Mouse (Mus musculus) hindbrain, postnatal 0 days (tissue): ENCODE results near the gene Lypd3. TPM values are rescaled to one million over a fixed set of nuclear protein-coding genes. Genes with fewer than 3 reads are reported as not detected.

Experiments
- ATAC-seq: fragments of 200-750 bp; cut with Nextera tagmentation; 2 replicates; pipeline ENCODE4 v1.8.0; 2017; ENCODE audit warnings: mild to moderate bottlenecking, moderate TSS enrichment, moderate library complexity
- DNase-seq: peaks from one replicate; pipeline ENCODE4 v3.0.0-alpha.2; 2015; ENCODE audit warnings: low spot score
- H3K27ac ChIP-seq: fragments of 300-500 bp; sonication (generic); 2 replicates; pipeline ENCODE4 v1.5.1; 2014; ENCODE audit warnings: mild to moderate bottlenecking
- H3K27me3 ChIP-seq: fragments of 300-500 bp; sonication (generic); 2 replicates; pipeline ENCODE4 v1.6.1; 2014; ENCODE audit warnings: low read length, mixed read lengths; ENCODE audit not compliant: insufficient read depth
- H3K36me3 ChIP-seq: fragments of 300-500 bp; sonication (generic); 2 replicates; pipeline ENCODE4 v1.6.1; 2014; ENCODE audit warnings: low read length, mixed read lengths; ENCODE audit not compliant: insufficient read depth
- H3K4me1 ChIP-seq: fragments of 300-500 bp; sonication (generic); 2 replicates; pipeline ENCODE4 v1.6.1; 2014; ENCODE audit warnings: antibody characterized with exemption, low read length, mixed read lengths; ENCODE audit not compliant: insufficient read depth
- H3K4me2 ChIP-seq: fragments of 300-500 bp; sonication (generic); 2 replicates; pipeline ENCODE4 v1.6.1; 2014; ENCODE audit warnings: low read depth, mild to moderate bottlenecking, low read length, moderate library complexity, mixed read lengths
- H3K4me3 ChIP-seq: fragments of 300-500 bp; sonication (generic); 2 replicates; pipeline ENCODE4 v1.5.1; 2014; ENCODE audit warnings: low read length
- H3K9ac ChIP-seq: fragments of 300-500 bp; sonication (generic); replicated peaks from 2 replicates; pipeline ENCODE4 v1.6.1; 2014; ENCODE audit warnings: mild to moderate bottlenecking, low read length, moderate library complexity, mixed read lengths
- H3K9me3 ChIP-seq: fragments of 300-500 bp; sonication (generic); 2 replicates; pipeline ENCODE4 v1.6.1; 2016; ENCODE audit warnings: low read length, mixed read lengths
- CTCF ChIP-seq: IDR thresholded peaks from 2 replicates; pipeline ENCODE4 v1.5.1; 2016; ENCODE audit warnings: antibody characterized with exemption, control low read depth, low read depth
- WGBS: fragments of 180-500 bp; shearing (Covaris S2); extraction: QIAGEN DNeasy Blood & Tissue Kit; methylation state at CpG from one replicate; pipeline ENCODE4 v1.1.7; 2014; 5-methylcytosine and 5-hydroxymethylcytosine counted together
- polyA plus RNA-seq: library from polyadenylated mRNA; unstranded; fragments of >200 nt; fragmentation: Nextera tagmentation; extraction: Ambion mirVana; gene quantifications from 2 replicates; pipeline ENCODE4 v1.2.1, GENCODE M21; 2015
- total RNA-seq: library from RNA; depleted of rRNA; stranded (reverse); fragments of >200 nt; gene quantifications from 2 replicates; pipeline ENCODE4 v1.2.3, GENCODE M21; 2014

The Lypd3 gene
- total and polyA plus RNA-seq, 2 experiments from 2014 or later = 1.2 to 1.3 TPM

DNA sequence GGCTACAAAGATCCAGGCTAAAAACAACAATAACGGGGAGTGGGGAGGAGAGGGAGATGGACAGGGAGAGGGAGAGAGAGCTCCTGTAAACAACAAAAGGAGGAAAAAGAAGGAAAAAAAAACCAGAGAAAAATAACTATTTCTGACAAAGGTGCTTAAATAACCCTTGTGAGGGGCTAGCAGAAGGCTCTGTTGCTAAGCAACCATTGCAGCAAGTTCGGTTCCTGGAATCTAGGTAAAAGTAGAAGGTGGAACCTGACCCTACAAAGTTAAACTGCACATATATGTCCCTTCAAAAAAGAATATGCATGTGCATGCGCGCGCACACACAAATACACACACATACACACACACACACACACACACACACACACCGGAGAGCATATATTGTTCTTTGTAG lies 43.6 kb upstream of the Lypd3 start:
- no peak for ATAC-seq
- peaks cover 9% of the 10 kb centered on the region; the same call in 1 of the 2 replicates for H3K4me1 ChIP-seq
- no peaks in the 10 kb centered on the region for H3K36me3 ChIP-seq
- H3K9me3 ChIP-seq = no peaks in the 10 kb centered on the region
- no peak for TF ChIP-seq CTCF
- no peak overlapping the region for H3K27ac ChIP-seq
- WGBS = 82% methylated on average over 6 of the region's 6 CpGs
- H3K9ac ChIP-seq = no peak overlapping the region
- DNase-seq = no peak
- no peak overlapping the region for H3K4me3 ChIP-seq
- H3K27me3 ChIP-seq = no peaks in the 10 kb centered on the region
- H3K4me2 ChIP-seq = no peak overlapping the region

DNA sequence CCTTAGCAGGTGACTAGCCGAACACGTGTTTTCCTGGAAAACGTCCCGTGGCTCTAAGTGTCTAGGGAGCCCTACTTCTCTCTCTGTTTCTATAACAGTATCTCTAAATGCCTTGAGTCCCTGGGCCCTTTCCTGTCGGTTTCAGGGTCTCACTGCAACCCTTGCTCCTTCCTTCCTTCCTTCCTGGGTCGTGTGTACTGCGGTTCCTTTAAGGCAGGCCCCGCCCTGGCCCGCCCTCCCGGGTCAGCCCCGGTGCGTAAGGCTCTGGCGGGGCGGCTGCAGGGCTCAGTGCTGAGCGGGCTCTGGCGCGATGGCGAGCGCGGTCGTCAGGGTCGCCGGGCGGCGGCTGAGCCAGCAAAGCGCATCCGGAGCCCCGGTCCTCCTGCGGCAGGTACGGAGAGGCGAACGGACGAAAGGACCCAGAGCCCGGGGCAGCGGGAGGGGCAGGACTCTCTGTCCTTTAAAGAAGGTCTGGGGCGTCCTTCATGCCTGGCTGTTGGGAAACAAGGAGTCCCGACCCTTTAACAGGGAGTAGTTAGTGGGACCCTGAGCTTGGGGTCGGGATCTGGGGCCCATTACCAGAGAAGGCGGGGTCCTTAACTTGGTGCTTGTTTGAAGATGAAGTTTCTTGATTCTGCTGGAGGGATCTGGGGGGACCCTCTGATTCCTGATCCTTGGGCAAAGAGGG lies 42.6 kb upstream of the Lypd3 start:
- Histone ChIP-seq H3K27me3 (no peaks in the 10 kb centered on the region), H3K4me3 (peak overlapping the region; percentile 74), H3K4me1 (peaks cover 9% of the 10 kb centered on the region; the same call in 1 of the 2 replicates), H3K9me3 (no peaks in the 10 kb centered on the region), H3K27ac (no peak overlapping the region), H3K9ac (peak overlapping the region; percentile 61), H3K36me3 (no peaks in the 10 kb centered on the region), H3K4me2 (peak overlapping the region; percentile 83)
- WGBS = 2% methylated on average over 39 of the region's 39 CpGs
- ATAC-seq = peak; percentile 86
- TF ChIP-seq CTCF = peak; percentile 14; the same call in 1 of the 2 replicates
- peak; percentile 70 for DNase-seq

DNA sequence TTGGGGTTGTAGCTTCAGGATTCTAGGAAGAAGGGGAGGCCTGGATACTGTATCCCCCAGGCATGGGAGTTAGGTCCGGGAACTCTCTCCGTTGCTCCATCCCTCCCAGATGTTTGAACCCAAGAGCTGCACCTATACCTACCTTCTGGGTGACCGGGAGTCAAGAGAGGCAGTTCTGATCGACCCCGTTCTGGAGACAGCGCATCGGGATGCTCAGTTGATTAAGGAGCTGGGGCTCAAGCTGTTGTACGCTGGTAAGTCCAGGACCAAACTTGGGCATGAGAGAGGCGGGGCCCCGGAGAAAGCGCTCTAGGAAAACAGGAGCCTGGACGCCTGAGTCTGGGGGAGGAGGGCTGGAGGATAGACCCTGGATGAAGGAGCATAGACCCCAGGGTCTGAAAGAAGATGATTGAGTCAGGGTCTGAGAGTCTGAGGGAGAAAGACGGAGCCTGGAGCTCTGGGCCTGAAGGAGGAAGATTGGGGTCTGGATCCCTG lies 42.0 kb upstream of the Lypd3 start:
- Histone ChIP-seq H3K9ac (peak overlapping the region; percentile 61), H3K4me1 (peaks cover 9% of the 10 kb centered on the region; the same call in 1 of the 2 replicates), H3K4me3 (peak overlapping the region; percentile 74), H3K4me2 (peak overlapping the region; percentile 83), H3K36me3 (no peaks in the 10 kb centered on the region), H3K27ac (no peak overlapping the region), H3K9me3 (no peaks in the 10 kb centered on the region), H3K27me3 (no peaks in the 10 kb centered on the region)
- 6% methylated on average over 13 of the region's 13 CpGs for WGBS
- ATAC-seq (no peak; the same call in 1 of the 2 replicates), DNase-seq (peak; percentile 11)
- TF ChIP-seq CTCF = no peak

DNA sequence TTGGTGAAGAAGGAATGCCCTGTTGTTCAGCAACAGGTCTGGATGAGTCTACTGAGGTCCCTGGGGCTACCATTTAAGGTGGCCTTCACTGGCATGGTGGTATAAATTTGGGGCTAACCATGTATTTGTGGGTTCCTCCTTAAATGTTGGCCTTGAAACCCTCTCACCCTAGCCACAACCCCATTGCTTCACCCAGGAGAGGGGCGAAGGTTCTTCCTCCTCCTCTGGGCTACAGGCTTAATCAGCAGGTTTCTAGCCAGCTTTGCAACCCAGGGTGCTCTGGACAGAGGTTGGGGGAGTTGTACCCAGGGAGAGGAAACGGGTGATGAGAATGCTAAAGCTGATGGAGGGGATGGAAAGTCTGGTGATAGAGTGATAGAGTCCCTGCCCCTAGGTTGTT lies 40.9 kb upstream of the Lypd3 start:
- H3K27ac ChIP-seq = no peak overlapping the region
- no peaks in the 10 kb centered on the region for H3K9me3 ChIP-seq
- DNase-seq (no peak), ATAC-seq (no peak)
- H3K4me1 ChIP-seq = peaks cover 9% of the 10 kb centered on the region; the same call in 1 of the 2 replicates
- TF ChIP-seq CTCF = no peak
- H3K36me3 ChIP-seq = no peaks in the 10 kb centered on the region
- H3K9ac ChIP-seq = no peak overlapping the region
- no peak overlapping the region for H3K4me3 ChIP-seq
- no peaks in the 10 kb centered on the region for H3K27me3 ChIP-seq
- H3K4me2 ChIP-seq = no peak overlapping the region
- 76% methylated on average over 2 of the region's 2 CpGs for WGBS

DNA sequence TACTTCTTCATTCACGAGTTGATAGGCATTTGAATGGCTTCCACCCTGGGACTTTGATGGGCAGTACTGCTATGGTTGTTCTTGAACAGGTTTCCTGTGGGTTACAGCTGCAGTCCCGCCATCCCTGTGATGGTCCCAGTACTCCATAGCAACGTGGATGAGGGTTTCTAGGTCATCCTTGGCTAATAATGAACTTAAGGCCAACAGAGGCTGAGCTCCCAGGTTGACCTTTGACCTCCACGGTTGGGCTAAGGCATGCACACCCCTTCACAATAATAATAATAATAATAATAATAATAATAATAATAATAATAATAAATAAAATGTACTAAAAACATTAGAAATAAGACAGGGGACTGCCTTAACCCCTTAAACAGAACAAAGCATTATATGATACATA lies 38.2 kb upstream of the Lypd3 start:
- Histone ChIP-seq H3K36me3 (no peaks in the 10 kb centered on the region), H3K9me3 (no peaks in the 10 kb centered on the region), H3K27me3 (no peaks in the 10 kb centered on the region), H3K4me2 (no peak overlapping the region), H3K4me3 (no peak overlapping the region), H3K27ac (no peak overlapping the region), H3K9ac (no peak overlapping the region), H3K4me1 (peaks cover 9% of the 10 kb centered on the region; the same call in 1 of the 2 replicates)
- ATAC-seq (no peak), DNase-seq (no peak)
- TF ChIP-seq CTCF = no peak
- 73% methylated on average over 4 of the region's 4 CpGs for WGBS

DNA sequence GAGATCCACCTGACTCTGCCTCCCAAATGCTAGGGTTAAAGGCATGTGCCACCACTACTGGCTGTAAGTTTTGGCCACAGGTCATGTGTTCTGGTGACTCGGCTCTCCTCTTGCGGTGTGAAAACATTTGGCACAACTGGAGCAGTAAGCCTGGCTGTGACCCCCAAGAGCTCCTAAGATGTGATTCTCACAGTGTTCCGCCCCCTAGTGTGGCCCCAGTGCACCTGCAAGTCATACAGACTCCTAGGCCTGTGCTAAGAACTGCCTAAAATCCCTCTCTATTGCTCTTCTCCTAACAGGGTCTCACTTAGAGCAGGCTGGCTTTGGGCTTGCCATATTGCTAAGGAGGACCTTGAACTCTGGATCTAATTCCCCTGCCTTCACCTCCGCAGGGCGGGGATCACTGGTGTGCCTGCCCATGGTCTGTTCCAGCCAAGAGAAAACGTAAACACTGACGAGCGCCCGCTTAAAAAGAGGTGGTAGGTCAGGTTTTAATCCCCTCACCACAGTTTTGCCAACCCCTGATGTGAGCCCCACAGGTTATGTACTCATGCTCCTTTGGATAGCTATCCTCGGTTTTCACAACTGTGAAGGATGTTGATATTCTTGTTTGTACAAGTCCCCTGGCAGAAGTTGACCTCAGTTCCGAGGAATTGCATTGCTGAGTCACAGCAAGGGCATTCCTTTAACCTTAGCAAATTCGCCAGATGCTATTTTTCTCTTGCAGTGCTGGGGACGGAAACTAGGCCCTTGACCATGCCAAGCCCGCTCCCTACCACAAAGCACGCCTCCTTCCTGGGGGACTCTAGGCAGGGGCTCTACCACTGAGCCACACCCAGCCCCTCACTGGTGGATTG lies 36.9 kb upstream of the Lypd3 start:
- DNase-seq = no peak
- no peaks in the 10 kb centered on the region for H3K9me3 ChIP-seq
- H3K27me3 ChIP-seq = no peaks in the 10 kb centered on the region
- peaks cover 7% of the 10 kb centered on the region; the same call in 1 of the 2 replicates for H3K4me1 ChIP-seq
- no peak overlapping the region for H3K4me3 ChIP-seq
- no peak for TF ChIP-seq CTCF
- H3K27ac ChIP-seq = no peak overlapping the region
- no peak overlapping the region for H3K9ac ChIP-seq
- no peak overlapping the region for H3K4me2 ChIP-seq
- 77% methylated on average over 15 of the region's 15 CpGs for WGBS
- ATAC-seq = no peak
- no peaks in the 10 kb centered on the region for H3K36me3 ChIP-seq
